8 mouse cellular contexts compared by ENCODE assay signal in genomic region chr19:4442408-4442807, GRCm38 (mm10). TPM values are rescaled to one million over a fixed set of nuclear protein-coding genes. Genes with fewer than 3 reads are reported as not detected.
DNase-seq lines count a peak whose midpoint lies in the region; ATAC-seq and TF ChIP-seq lines count a peak whose summit lies in the region.

No protein-coding gene starts in this region.

- H3K9me3 ChIP-seq in embryonic facial prominence, embryonic 12.5 days, result no peaks in the 10 kb centered on the region
- H3K9me3 ChIP-seq in kidney, embryonic 15.5 days (replicated peaks), result no peaks in the 10 kb centered on the region
- no peaks in the 10 kb centered on the region for H3K9me3 ChIP-seq in liver, embryonic 11.5 days (ENCODE audit: control insufficient read depth, low read length)
- no peaks in the 10 kb centered on the region for H3K9me3 ChIP-seq in neural tube, embryonic 15.5 days (replicated peaks)

- peaks cover 12% of the 10 kb centered on the region for H3K79me3 ChIP-seq in C2C12 (ENCODE audit: low read depth)

- 0 out of 2 replicates have a peak overlapping the region, but pooled peaks have one; percentile 46 for H3K27ac ChIP-seq in embryonic facial prominence, embryonic 12.5 days
- H3K27ac ChIP-seq in kidney, embryonic 15.5 days, result peak overlapping the region; percentile 91
- peak overlapping the region; percentile 15; the same call in 1 of the 2 replicates for H3K27ac ChIP-seq in liver, embryonic 11.5 days (ENCODE audit: low read depth, low read length)
- H3K27ac ChIP-seq in neural tube, embryonic 15.5 days (replicated peaks), result no peak overlapping the region

- H3K4me2 ChIP-seq in embryonic facial prominence, embryonic 12.5 days (replicated peaks), result no peak overlapping the region
- peak overlapping the region; percentile 33 for H3K4me2 ChIP-seq in kidney, embryonic 15.5 days
- H3K4me2 ChIP-seq in liver, embryonic 11.5 days, result no peak overlapping the region
- H3K4me2 ChIP-seq in neural tube, embryonic 15.5 days, result no peak overlapping the region

- peaks cover 33% of the 10 kb centered on the region for H3K4me1 ChIP-seq in embryonic facial prominence, embryonic 12.5 days
- peaks cover 45% of the 10 kb centered on the region for H3K4me1 ChIP-seq in kidney, embryonic 15.5 days
- peaks cover 11% of the 10 kb centered on the region; the same call in 1 of the 2 replicates for H3K4me1 ChIP-seq in liver, embryonic 11.5 days (replicated peaks; ENCODE audit: control insufficient read depth, insufficient read depth, low read length)
- peaks cover 30% of the 10 kb centered on the region for H3K4me1 ChIP-seq in neural tube, embryonic 15.5 days

- peaks cover 27% of the 10 kb centered on the region for H3K79me2 ChIP-seq in C2C12 (ENCODE audit: control insufficient read depth, insufficient read depth)

- H3ac ChIP-seq in C2C12 (ENCODE audit: control insufficient read depth, insufficient read length, low read depth), result no peak overlapping the region

- no peaks in the 10 kb centered on the region for H3K27me3 ChIP-seq in C2C12 (ENCODE audit: control insufficient read depth, insufficient read depth, insufficient read length)
- no peaks in the 10 kb centered on the region for H3K27me3 ChIP-seq in embryonic facial prominence, embryonic 12.5 days
- H3K27me3 ChIP-seq in kidney, embryonic 15.5 days, result no peaks in the 10 kb centered on the region
- peaks cover 29% of the 10 kb centered on the region for H3K27me3 ChIP-seq in liver, embryonic 11.5 days (replicated peaks; ENCODE audit: control insufficient read depth, insufficient read depth, low read length)
- H3K27me3 ChIP-seq in neural tube, embryonic 15.5 days (replicated peaks), result peaks cover 31% of the 10 kb centered on the region

- TF ChIP-seq CTCF in C2C12 (IDR thresholded peaks at IDR 0.05; ENCODE audit: control insufficient read depth, insufficient read depth, insufficient read length), result peak; percentile 78

- H3K9ac ChIP-seq in embryonic facial prominence, embryonic 12.5 days, result no peak overlapping the region
- H3K9ac ChIP-seq in kidney, embryonic 15.5 days, result no peak overlapping the region
- H3K9ac ChIP-seq in liver, embryonic 11.5 days (ENCODE audit: low read depth, low read length), result no peak overlapping the region
- no peak overlapping the region for H3K9ac ChIP-seq in neural tube, embryonic 15.5 days (replicated peaks)

- no peaks in the 10 kb centered on the region for H3K36me3 ChIP-seq in C2C12 (ENCODE audit: control insufficient read depth, insufficient read depth)
- H3K36me3 ChIP-seq in embryonic facial prominence, embryonic 12.5 days, result no peaks in the 10 kb centered on the region
- no peaks in the 10 kb centered on the region for H3K36me3 ChIP-seq in kidney, embryonic 15.5 days
- H3K36me3 ChIP-seq in liver, embryonic 11.5 days (ENCODE audit: control insufficient read depth, insufficient read depth, low read length), result no peaks in the 10 kb centered on the region
- H3K36me3 ChIP-seq in neural tube, embryonic 15.5 days, result no peaks in the 10 kb centered on the region

- no peak for ATAC-seq in embryonic facial prominence, embryonic 12.5 days (ENCODE audit: insufficient number of reproducible peaks, insufficient read depth, low FRiP score, low TSS enrichment)
- ATAC-seq in kidney, embryonic 15.5 days (replicated peaks; ENCODE audit: low FRiP score), result no peak
- ATAC-seq in liver, embryonic 11.5 days (replicated peaks; ENCODE audit: low FRiP score), result no peak
- ATAC-seq in neural tube, embryonic 15.5 days (ENCODE audit: low FRiP score), result peak; percentile 36; the same call in 1 of the 2 replicates

- WGBS in embryonic facial prominence, embryonic 12.5 days, result 13% methylated on average over 3 of the region's 3 CpGs
- 9% methylated on average over 3 of the region's 3 CpGs for WGBS in kidney, embryonic 15.5 days
- 5% methylated on average over 3 of the region's 3 CpGs for WGBS in liver, embryonic 11.5 days
- WGBS in neural tube, embryonic 15.5 days, result 13% methylated on average over 3 of the region's 3 CpGs

- DNase-seq in adrenal gland, postnatal 36 days, result peak; percentile 79 to 83
- peak; percentile 67 for DNase-seq in heart, adult 8-10 months (ENCODE audit: low spot score)
- DNase-seq in liver, embryonic 11.5 days (ENCODE audit: low spot score), result peak; percentile 63
- peak; percentile 42 for DNase-seq in testis, postnatal 14 days (ENCODE audit: low spot score)

- H3K4me3 ChIP-seq in C2C12 (ENCODE audit: insufficient read depth, poor library complexity, severe bottlenecking), result no peak overlapping the region
- no peak overlapping the region for H3K4me3 ChIP-seq in embryonic facial prominence, embryonic 12.5 days
- H3K4me3 ChIP-seq in kidney, embryonic 15.5 days (replicated peaks), result no peak overlapping the region
- H3K4me3 ChIP-seq in liver, embryonic 11.5 days (ENCODE audit: low read depth, low read length), result no peak overlapping the region
- H3K4me3 ChIP-seq in neural tube, embryonic 15.5 days (replicated peaks), result no peak overlapping the region

TF ChIP-seq in C2C12, 6 proteins besides CTCF, POLR2A, EP300 and RAD21:
- TF ChIP-seq CEBPB (IDR thresholded peaks at IDR 0.05; ENCODE audit: low read depth) (no peak), USF1 (IDR thresholded peaks at IDR 0.05; ENCODE audit: low read depth) (no peak), MAX (IDR thresholded peaks at IDR 0.05) (no peak), MYOG (IDR thresholded peaks at IDR 0.05; ENCODE audit: control insufficient read depth, extremely low read depth, insufficient read length) (no peak), FOSL1 (IDR thresholded peaks at IDR 0.05; ENCODE audit: insufficient read depth, low read length, poor library complexity, severe bottlenecking) (no peak), MYOD1 (IDR thresholded peaks at IDR 0.05; ENCODE audit: control insufficient read depth, insufficient read length, low read depth) (no peak)

RNA-seq across cellular contexts. Expression of gene Rhod, which starts 3.2 kb away (rescaled TPM):
- polyA plus RNA-seq in C2C12 (2012; fragmentation: generic; extraction: Trizol), result 65.1 TPM
- 10 to 100 TPM; 25.8 to 26.8 TPM for total RNA-seq in adrenal gland, postnatal 36 days (2021)
- 36.6 and 47.2 TPM in 2 replicates for polyA plus RNA-seq in embryonic facial prominence, embryonic 12.5 days (2016; fragmentation: Nextera tagmentation; extraction: Ambion mirVana)
- total RNA-seq in heart, adult 8-10 months (2022), result 1 to 10 TPM; 5.1 to 6.7 (median 5.8) TPM
- 41.1 and 43.0 TPM in 2 replicates for polyA plus RNA-seq in kidney, embryonic 15.5 days (2015; fragmentation: Nextera tagmentation; extraction: Ambion mirVana)
- 10.3 and 14.3 TPM in 2 replicates for polyA plus RNA-seq in liver, embryonic 11.5 days (2014; fragmentation: Nextera tagmentation; extraction: Ambion mirVana)
- 4.5 and 8.7 TPM in 2 replicates for polyA plus RNA-seq in neural tube, embryonic 15.5 days (2015; fragmentation: Nextera tagmentation; extraction: Ambion mirVana)

RNA-seq across cellular contexts. Expression of gene Syt12, which starts 34.8 kb away (rescaled TPM):
- polyA plus RNA-seq in C2C12 (2012; fragmentation: generic; extraction: Trizol), result 14.4 TPM
- total RNA-seq in adrenal gland, postnatal 36 days (2021), result 10 to 100 TPM; 66.1 to 69.9 TPM
- polyA plus RNA-seq in embryonic facial prominence, embryonic 12.5 days (2016; fragmentation: Nextera tagmentation; extraction: Ambion mirVana), result 2.1 and 2.3 TPM in 2 replicates
- 10 to 100 TPM in 1 of 4 experiments, 1 to 10 TPM in 3; 4.2 to 13.5 (median 6.1) TPM for total RNA-seq in heart, adult 8-10 months (2022)
- polyA plus RNA-seq in kidney, embryonic 15.5 days (2015; fragmentation: Nextera tagmentation; extraction: Ambion mirVana), result 2.7 and 2.9 TPM in 2 replicates
- 0.26 and 0.27 TPM in 2 replicates for polyA plus RNA-seq in liver, embryonic 11.5 days (2014; fragmentation: Nextera tagmentation; extraction: Ambion mirVana)
- 8.8 TPM in 2 replicates for polyA plus RNA-seq in neural tube, embryonic 15.5 days (2015; fragmentation: Nextera tagmentation; extraction: Ambion mirVana)

RNA-seq across cellular contexts. Expression of gene Kdm2a, which starts 44.3 kb away (rescaled TPM):
- polyA plus RNA-seq in C2C12 (2012; fragmentation: generic; extraction: Trizol), result 24.0 TPM
- total RNA-seq in adrenal gland, postnatal 36 days (2021), result 100 to 1,000 TPM in 1 of 2 experiments, 10 to 100 TPM in 1; 86.7 to 107 TPM
- polyA plus RNA-seq in embryonic facial prominence, embryonic 12.5 days (2016; fragmentation: Nextera tagmentation; extraction: Ambion mirVana), result 61.6 and 65.4 TPM in 2 replicates
- total RNA-seq in heart, adult 8-10 months (2022), result 10 to 100 TPM; 36.9 to 47.7 (median 38.9) TPM
- 50.2 and 57.4 TPM in 2 replicates for polyA plus RNA-seq in kidney, embryonic 15.5 days (2015; fragmentation: Nextera tagmentation; extraction: Ambion mirVana)
- 39.8 and 40.2 TPM in 2 replicates for polyA plus RNA-seq in liver, embryonic 11.5 days (2014; fragmentation: Nextera tagmentation; extraction: Ambion mirVana)
- polyA plus RNA-seq in neural tube, embryonic 15.5 days (2015; fragmentation: Nextera tagmentation; extraction: Ambion mirVana), result 28.4 and 38.5 TPM in 2 replicates

RNA-seq across cellular contexts. Expression of gene 2010003K11Rik, which starts 56.0 kb away (rescaled TPM):
- polyA plus RNA-seq in C2C12 (2012; fragmentation: generic; extraction: Trizol), result not detected
- total RNA-seq in adrenal gland, postnatal 36 days (2021), result 10 to 100 TPM; 25.2 to 36.9 TPM
- not detected in 2 replicates for polyA plus RNA-seq in embryonic facial prominence, embryonic 12.5 days (2016; fragmentation: Nextera tagmentation; extraction: Ambion mirVana)
- not detected for total RNA-seq in heart, adult 8-10 months (2022)
- 0.28 TPM in 1 of 2 replicates, not detected in the other for polyA plus RNA-seq in kidney, embryonic 15.5 days (2015; fragmentation: Nextera tagmentation; extraction: Ambion mirVana)
- polyA plus RNA-seq in liver, embryonic 11.5 days (2014; fragmentation: Nextera tagmentation; extraction: Ambion mirVana), result 0.14 TPM in 1 of 2 replicates, not detected in the other
- polyA plus RNA-seq in neural tube, embryonic 15.5 days (2015; fragmentation: Nextera tagmentation; extraction: Ambion mirVana), result 0.17 TPM in 1 of 2 replicates, not detected in the other
